Mouse (Mus musculus) testis, adult 2 months (tissue): ENCODE measurements around the gene Aff3. TPM values are rescaled to one million over a fixed set of nuclear protein-coding genes. Genes with fewer than 3 reads are reported as not detected.

Experiments used
- H3K27ac ChIP-seq: fragments of 200-500 bp; 2 replicates; pipeline ENCODE4 v1.5.1; 2012; ENCODE audit warnings: low read depth, low read length; ENCODE audit not compliant: control insufficient read depth, insufficient read depth
- H3K27me3 ChIP-seq: fragments of 200-500 bp; 2 replicates; pipeline ENCODE4 v1.6.1; 2012; ENCODE audit warnings: mild to moderate bottlenecking, low read length, moderate library complexity; ENCODE audit not compliant: control insufficient read depth, insufficient read depth
- H3K36me3 ChIP-seq: fragments of 200-500 bp; 2 replicates; pipeline ENCODE4 v1.6.1; 2012; ENCODE audit warnings: mild to moderate bottlenecking, low read length; ENCODE audit not compliant: control insufficient read depth, insufficient read depth
- H3K4me1 ChIP-seq: fragments of 200-500 bp; 2 replicates; pipeline ENCODE4 v1.6.1; 2012; ENCODE audit warnings: low read length; ENCODE audit not compliant: control insufficient read depth, insufficient read depth
- H3K4me3 ChIP-seq: fragments of 200-500 bp; 2 replicates; pipeline ENCODE4 v1.5.1; 2012; ENCODE audit warnings: low read depth, mild to moderate bottlenecking, low read length, moderate library complexity, mixed read lengths; ENCODE audit not compliant: control insufficient read depth
- CTCF ChIP-seq: fragments of 200-500 bp; IDR thresholded peaks from 2 replicates; pipeline ENCODE4 v1.5.1; 2012; ENCODE audit warnings: low read depth, mild to moderate bottlenecking, inconsistent platforms, low read length, moderate library complexity; ENCODE audit not compliant: control insufficient read depth, insufficient read depth, insufficient replicate concordance
- POLR2A ChIP-seq: fragments of 200-500 bp; IDR thresholded peaks from 2 replicates; pipeline ENCODE4 v1.6.1; 2012; ENCODE audit warnings: low read depth, mild to moderate bottlenecking, inconsistent platforms, low read length, moderate library complexity; ENCODE audit not compliant: control insufficient read depth
- polyA plus RNA-seq: library from polyadenylated mRNA; depleted of rRNA; stranded (reverse); fragments of >200 nt; gene quantifications from 2 replicates; pipeline ENCODE4 v1.2.3, GENCODE M21; 2012

Aff3 gene
- polyA plus RNA-seq, 1 experiment = 8.1 TPM

- H3K4me1 ChIP-seq = peaks cover 5% of the 10 kb centered on the region
- H3K27me3 ChIP-seq = no peaks in the 10 kb centered on the region
- TF ChIP-seq CTCF = no peak
- no peak for TF ChIP-seq POLR2A
- H3K36me3 ChIP-seq = no peaks in the 10 kb centered on the region
- no peak overlapping the region for H3K4me3 ChIP-seq
- no peak overlapping the region for H3K27ac ChIP-seq
Observed at GRCm38 (mm10) chr1:38621840-38622239, 42.9 kb downstream of the Aff3 start.

- no peaks in the 10 kb centered on the region for H3K36me3 ChIP-seq
- H3K4me3 ChIP-seq = peak overlapping the region; percentile 34
- TF ChIP-seq CTCF (no peak), POLR2A (no peak)
- H3K4me1 ChIP-seq = peaks cover 3% of the 10 kb centered on the region
- no peak overlapping the region for H3K27ac ChIP-seq
- H3K27me3 ChIP-seq = no peaks in the 10 kb centered on the region
Observed at GRCm38 (mm10) chr1:38620401-38620800, 44.4 kb downstream of the Aff3 start.

GRCm38 (mm10) chr1:38606741-38607140 is 58.0 kb downstream of the Aff3 start:
- no peak overlapping the region for H3K27ac ChIP-seq
- no peak overlapping the region for H3K4me3 ChIP-seq
- no peaks in the 10 kb centered on the region for H3K27me3 ChIP-seq
- TF ChIP-seq POLR2A = no peak
- TF ChIP-seq CTCF = no peak
- no peaks in the 10 kb centered on the region for H3K36me3 ChIP-seq
- no peaks in the 10 kb centered on the region for H3K4me1 ChIP-seq

- no peaks in the 10 kb centered on the region for H3K36me3 ChIP-seq
- no peaks in the 10 kb centered on the region for H3K27me3 ChIP-seq
- no peak overlapping the region for H3K27ac ChIP-seq
- no peak for TF ChIP-seq CTCF
- TF ChIP-seq POLR2A = no peak
- no peaks in the 10 kb centered on the region for H3K4me1 ChIP-seq
- no peak overlapping the region for H3K4me3 ChIP-seq
Observed at GRCm38 (mm10) chr1:38605426-38605825, 59.3 kb downstream of the Aff3 start.

- no peak overlapping the region for H3K27ac ChIP-seq
- no peaks in the 10 kb centered on the region for H3K36me3 ChIP-seq
- no peaks in the 10 kb centered on the region for H3K4me1 ChIP-seq
- H3K4me3 ChIP-seq = no peak overlapping the region
- TF ChIP-seq POLR2A = no peak
- TF ChIP-seq CTCF = no peak
- H3K27me3 ChIP-seq = no peaks in the 10 kb centered on the region
Observed at GRCm38 (mm10) chr1:38604611-38605010, 60.1 kb downstream of the Aff3 start.

- H3K27me3 ChIP-seq = no peaks in the 10 kb centered on the region
- H3K4me3 ChIP-seq = no peak overlapping the region
- TF ChIP-seq CTCF = no peak
- no peak for TF ChIP-seq POLR2A
- H3K4me1 ChIP-seq = no peaks in the 10 kb centered on the region
- H3K36me3 ChIP-seq = no peaks in the 10 kb centered on the region
- no peak overlapping the region for H3K27ac ChIP-seq
Observed at GRCm38 (mm10) chr1:38601802-38602508, 62.8 kb downstream of the Aff3 start.

- Histone ChIP-seq H3K27me3 (no peaks in the 10 kb centered on the region), H3K4me3 (no peak overlapping the region), H3K27ac (no peak overlapping the region), H3K36me3 (no peaks in the 10 kb centered on the region), H3K4me1 (no peaks in the 10 kb centered on the region)
- TF ChIP-seq POLR2A (no peak), CTCF (no peak)
Observed at GRCm38 (mm10) chr1:38595311-38595710, 69.4 kb downstream of the Aff3 start.
